Mouse (Mus musculus) bone marrow macrophage, adult 2 months (primary cell): Measurements from ENCODE around the gene Gck. TPM values are rescaled to one million over a fixed set of nuclear protein-coding genes. Genes with fewer than 3 reads are reported as not detected.

ENCODE experiments used
- H3K27ac ChIP-seq: 2 replicates; pipeline ENCODE4 v1.5.1; 2012; ENCODE audit warnings: low read depth, low read length; ENCODE audit not compliant: insufficient read depth
- H3K4me1 ChIP-seq: 2 replicates; pipeline ENCODE4 v1.6.1; 2012; ENCODE audit warnings: low read length; ENCODE audit not compliant: control insufficient read depth, insufficient read depth
- H3K4me3 ChIP-seq: 2 replicates; pipeline ENCODE4 v1.5.1; 2012; ENCODE audit warnings: mild to moderate bottlenecking, low read length, moderate library complexity; ENCODE audit not compliant: insufficient read depth
- CTCF ChIP-seq: IDR thresholded peaks from 2 replicates; pipeline ENCODE4 v1.5.1; 2012; ENCODE audit warnings: low read depth, mild to moderate bottlenecking, low read length, moderate library complexity
- POLR2A ChIP-seq: IDR thresholded peaks from 2 replicates; pipeline ENCODE4 v1.6.1; 2012; ENCODE audit warnings: mild to moderate bottlenecking, low read depth, low read length, borderline replicate concordance
- polyA plus RNA-seq: library from polyadenylated mRNA; stranded (reverse); fragments of >200 nt; gene quantifications from 2 replicates; pipeline ENCODE4 v1.2.4, GENCODE M21; 2012; ENCODE audit not compliant: missing spikeins, insufficient read depth, insufficient read length

Gene Gck
- polyA plus RNA-seq, 1 experiment = not detected

- H3K4me3 ChIP-seq = no peak overlapping the region
- TF ChIP-seq CTCF (no peak), POLR2A (no peak)
- no peaks in the 10 kb centered on the region for H3K4me1 ChIP-seq
- H3K27ac ChIP-seq = no peak overlapping the region
Observed at GRCm38 (mm10) chr11:5930578-5930977, 19.3 kb downstream of the Gck start.

- no peak for TF ChIP-seq POLR2A
- no peak for TF ChIP-seq CTCF
- H3K27ac ChIP-seq = no peak overlapping the region
- no peak overlapping the region for H3K4me3 ChIP-seq
- no peaks in the 10 kb centered on the region for H3K4me1 ChIP-seq
Observed at GRCm38 (mm10) chr11:5926696-5927220, 23.1 kb downstream of the Gck start.

- Histone ChIP-seq H3K4me3 (no peak overlapping the region), H3K4me1 (no peaks in the 10 kb centered on the region), H3K27ac (no peak overlapping the region)
- TF ChIP-seq CTCF (no peak), POLR2A (no peak)
Observed at GRCm38 (mm10) chr11:5924699-5925098, 25.2 kb downstream of the Gck start.

- no peak for TF ChIP-seq POLR2A
- no peak for TF ChIP-seq CTCF
- H3K4me3 ChIP-seq = no peak overlapping the region
- H3K4me1 ChIP-seq = peaks cover 3% of the 10 kb centered on the region; the same call in 1 of the 2 replicates
- H3K27ac ChIP-seq = no peak overlapping the region
Observed at GRCm38 (mm10) chr11:5920323-5920960, 29.4 kb downstream of the Gck start.

GRCm38 (mm10) chr11:5919606-5920005 lies 30.3 kb downstream of the Gck start:
- no peak overlapping the region for H3K27ac ChIP-seq
- H3K4me1 ChIP-seq = peaks cover 3% of the 10 kb centered on the region; the same call in 1 of the 2 replicates
- H3K4me3 ChIP-seq = no peak overlapping the region
- TF ChIP-seq CTCF (no peak), POLR2A (no peak)

GRCm38 (mm10) chr11:5918111-5918510 lies 31.8 kb downstream of the Gck start:
- no peak for TF ChIP-seq POLR2A
- no peak for TF ChIP-seq CTCF
- Histone ChIP-seq H3K4me1 (peaks cover 3% of the 10 kb centered on the region; the same call in 1 of the 2 replicates), H3K27ac (no peak overlapping the region), H3K4me3 (no peak overlapping the region)

GRCm38 (mm10) chr11:5916178-5916548 lies 33.7 kb downstream of the Gck start:
- H3K4me3 ChIP-seq = no peak overlapping the region
- H3K27ac ChIP-seq = no peak overlapping the region
- TF ChIP-seq POLR2A (no peak), CTCF (no peak)
- H3K4me1 ChIP-seq = peaks cover 3% of the 10 kb centered on the region; the same call in 1 of the 2 replicates

- Histone ChIP-seq H3K4me1 (peaks cover 3% of the 10 kb centered on the region; the same call in 1 of the 2 replicates), H3K4me3 (no peak overlapping the region), H3K27ac (no peak overlapping the region)
- TF ChIP-seq CTCF (no peak), POLR2A (no peak)
Observed at GRCm38 (mm10) chr11:5915429-5916177, 34.3 kb downstream of the Gck start.

- Histone ChIP-seq H3K4me3 (no peak overlapping the region), H3K27ac (no peak overlapping the region), H3K4me1 (peaks cover 3% of the 10 kb centered on the region; the same call in 1 of the 2 replicates)
- TF ChIP-seq CTCF = no peak
Observed at GRCm38 (mm10) chr11:5914940-5915339, 34.9 kb downstream of the Gck start.

- no peak for TF ChIP-seq POLR2A
- no peak for TF ChIP-seq CTCF
- no peak overlapping the region for H3K4me3 ChIP-seq
- no peak overlapping the region for H3K27ac ChIP-seq
- peaks cover 3% of the 10 kb centered on the region; the same call in 1 of the 2 replicates for H3K4me1 ChIP-seq
Observed at GRCm38 (mm10) chr11:5913936-5914335, 35.9 kb downstream of the Gck start.
